Mouse (Mus musculus) mouse trophoblast stem cell (cell line): ENCODE results near the gene Ano9.

ENCODE experiments used
- in situ Hi-C, 2 experiments: fragments of 300-500 bp; cut with MseI, MboI; formaldehyde crosslinking; loops; 2 replicates in 1 of 2; 3 replicates in 1 of 2; pipeline ENCODE4 v1.15.1; 2025

Gene Ano9

DNA sequence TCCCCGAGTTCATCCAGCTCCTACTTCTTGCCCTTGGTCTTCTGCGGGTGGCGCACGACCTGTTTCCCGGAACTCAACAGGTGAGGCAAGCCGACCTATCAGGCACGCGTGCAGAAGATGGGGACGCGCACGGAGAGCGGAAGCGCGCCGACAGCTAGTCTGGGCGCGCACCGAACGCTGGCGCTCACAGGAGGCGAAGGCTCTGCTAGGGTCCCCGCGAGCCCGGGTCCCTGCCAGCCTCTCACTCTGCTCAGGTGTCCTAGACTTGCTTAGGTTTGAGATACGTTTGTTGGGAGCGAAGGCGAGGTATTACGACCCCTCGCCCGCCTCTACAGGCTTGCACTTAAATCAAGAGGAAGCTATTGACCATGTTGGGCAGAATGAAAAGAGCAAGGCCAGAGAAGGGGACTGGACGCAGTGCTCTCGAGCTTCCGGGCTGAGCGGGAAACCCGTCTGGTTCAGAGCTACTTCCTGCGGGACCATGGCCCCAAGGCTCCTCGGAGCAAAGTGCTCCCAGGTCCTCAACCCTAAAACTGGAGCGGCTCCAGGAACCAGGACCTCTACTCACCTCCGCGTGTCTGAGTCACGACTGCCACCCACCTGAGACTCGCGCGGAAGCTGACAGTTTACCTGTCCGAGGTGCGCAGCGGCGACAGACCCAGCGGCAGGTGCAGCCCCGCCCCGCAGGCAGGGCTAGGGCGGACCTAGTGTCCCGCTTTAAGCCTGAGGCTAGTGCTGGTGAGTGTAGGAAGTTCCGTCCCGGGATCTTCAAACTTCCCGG lies 17.5 kb downstream of the Ano9 start, which contains the start of gene Sigirr:
TSS of gene Sigirr (minus strand) at position 662 of the 781 bp plus-strand sequence.
- in situ Hi-C loops, result no loop called here

- in situ Hi-C loops, result no loop called here
Observed at GRCm38 (mm10) chr7:141097177-141097576, 20.4 kb downstream of the Ano9 start.

DNA sequence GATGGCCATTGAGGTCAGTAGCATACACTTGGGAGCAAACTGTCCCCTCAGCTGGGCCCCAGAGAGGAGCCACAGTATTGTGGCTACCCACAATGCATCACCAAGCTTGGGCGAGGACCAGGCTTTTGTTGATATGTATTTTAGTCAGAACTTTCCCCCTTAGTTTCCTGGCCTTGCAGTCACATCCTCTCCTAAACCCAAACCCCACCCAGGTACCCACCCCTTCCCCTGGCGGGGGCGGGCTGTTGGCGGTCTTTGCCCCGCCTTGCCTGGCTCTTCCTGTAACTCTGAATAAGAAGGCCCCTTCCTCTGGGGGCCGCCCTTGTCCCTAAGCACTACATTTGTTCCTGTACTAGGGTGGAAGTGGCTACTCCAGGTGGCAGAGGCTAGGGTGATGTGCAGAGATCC lies 21.0 kb downstream of the Ano9 start:
- in situ Hi-C loops, result no loop called here

DNA sequence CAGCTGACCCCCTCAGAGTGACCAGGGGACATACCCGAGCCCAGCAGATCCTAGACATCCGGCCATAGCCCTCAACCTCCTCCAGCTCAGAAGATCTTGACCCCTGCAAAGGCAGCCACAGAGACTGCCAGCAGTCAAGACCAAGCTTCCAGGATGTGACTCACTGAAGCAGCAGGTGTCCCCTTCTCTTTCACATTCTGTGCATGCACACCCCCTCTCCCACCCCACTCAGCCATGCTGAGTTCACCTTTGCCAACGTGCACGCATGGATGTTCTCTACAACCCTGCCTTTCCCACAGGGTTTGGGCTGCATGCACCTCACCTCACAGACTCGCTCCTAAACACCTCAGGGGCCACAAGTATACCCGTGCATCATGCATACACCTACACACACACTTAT lies 21.6 kb downstream of the Ano9 start:
- in situ Hi-C loops, result no loop called here

DNA sequence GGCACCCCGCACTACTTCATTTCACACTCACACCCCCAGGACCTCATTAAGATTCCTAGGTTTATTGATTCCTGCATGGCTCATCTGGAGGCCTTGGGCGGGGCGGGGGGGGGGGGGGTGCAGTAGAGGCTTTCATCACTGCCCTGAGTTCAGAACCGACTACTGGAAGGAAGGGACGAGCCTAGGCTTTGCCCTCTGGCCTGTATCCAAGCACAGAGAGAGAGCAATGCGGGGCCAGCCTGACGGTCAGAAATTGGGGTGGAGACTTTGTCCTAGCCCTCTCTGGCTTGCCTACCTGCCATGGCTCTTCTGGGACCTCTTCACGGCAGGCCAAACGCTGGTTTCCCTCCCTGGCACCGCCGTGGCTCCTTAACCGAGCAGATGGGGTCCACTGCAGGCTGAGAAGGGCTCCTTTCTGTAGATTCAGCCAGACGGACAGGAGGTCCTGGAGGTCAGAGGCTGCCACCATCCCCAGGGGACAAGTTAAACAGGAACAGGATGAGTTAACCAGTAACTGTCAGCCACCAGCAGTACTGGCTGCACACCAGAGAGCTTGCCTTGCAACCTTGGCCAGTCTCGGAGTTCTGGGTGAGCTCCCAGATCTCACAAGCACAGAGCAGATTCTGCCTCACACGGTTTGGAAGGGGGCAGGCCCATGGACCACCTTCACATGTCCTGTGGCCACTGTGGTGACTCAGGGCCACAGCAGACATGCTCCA lies 23.0 kb downstream of the Ano9 start:
- in situ Hi-C loops, result loop anchor here (5.0 kb wide), 1 partner anchor 83 kb away; no protein-coding TSS in a partner anchor

- in situ Hi-C loops, result loop anchor here (5.0 kb wide), 1 partner anchor 83 kb away; no protein-coding TSS in a partner anchor
Observed at GRCm38 (mm10) chr7:141093950-141094349, 23.7 kb downstream of the Ano9 start.

- in situ Hi-C loops, result loop anchor here (5.0 kb wide), 1 partner anchor 85 kb away; no protein-coding TSS in a partner anchor
Observed at GRCm38 (mm10) chr7:141092051-141092735, 25.4 kb downstream of the Ano9 start.

DNA sequence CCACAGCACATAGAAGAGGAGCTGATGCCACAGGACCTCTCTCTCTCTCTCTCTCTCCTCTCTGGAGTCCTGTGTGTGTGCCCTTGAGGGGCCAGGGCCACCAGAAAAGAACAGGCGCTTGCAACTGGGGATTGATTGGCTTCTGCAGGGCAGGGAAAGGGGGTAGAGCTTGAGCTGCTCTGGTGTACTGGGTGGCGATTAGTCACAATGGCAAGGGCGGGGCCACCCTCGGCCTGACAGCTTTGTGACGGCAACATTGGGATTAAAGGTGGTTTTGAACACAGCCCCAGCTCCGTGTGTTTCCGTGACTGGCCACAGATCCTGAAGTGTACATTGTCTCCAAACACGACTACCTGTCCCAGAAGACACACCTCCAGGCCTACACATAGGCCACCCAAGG lies 27.4 kb downstream of the Ano9 start:
- in situ Hi-C loops, result loop anchor here (5.0 kb wide), 1 partner anchor 87 kb away; no protein-coding TSS in a partner anchor

- in situ Hi-C loops, result no loop called here
Observed at GRCm38 (mm10) chr7:141088473-141088872, 29.1 kb downstream of the Ano9 start.

GRCm38 (mm10) chr7:141087894-141088293 lies 29.7 kb downstream of the Ano9 start:
- in situ Hi-C loops, result no loop called here

GRCm38 (mm10) chr7:141079481-141080449 lies 37.8 kb downstream of the Ano9 start:
- in situ Hi-C loops, result no loop called here

- in situ Hi-C loops, result no loop called here
Observed at GRCm38 (mm10) chr7:141078876-141079275, 38.7 kb downstream of the Ano9 start.

DNA sequence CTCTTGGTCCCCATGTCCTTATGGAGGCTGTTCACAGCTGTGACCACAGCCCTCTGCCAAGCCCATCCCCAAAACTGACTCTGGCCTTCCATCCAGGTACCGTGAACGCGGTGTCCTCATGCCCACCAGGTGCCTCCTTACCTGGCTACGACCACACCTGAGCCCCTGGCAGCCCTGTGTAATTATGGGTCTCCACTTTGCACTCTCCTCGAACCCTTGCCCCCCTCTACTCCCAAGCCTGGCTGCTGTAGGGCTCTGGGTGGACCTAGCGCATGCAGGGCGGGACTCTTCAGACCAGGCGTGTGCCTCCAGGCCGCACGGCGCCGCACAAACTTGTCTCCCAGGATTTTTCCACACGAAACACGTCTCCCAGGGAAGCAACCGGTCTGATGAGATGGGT lies 39.8 kb downstream of the Ano9 start, which contains the start of gene Pkp3:
TSS of gene Pkp3 (plus strand) at position 378 of the 400 bp plus-strand sequence.
- in situ Hi-C loops, result no loop called here

DNA sequence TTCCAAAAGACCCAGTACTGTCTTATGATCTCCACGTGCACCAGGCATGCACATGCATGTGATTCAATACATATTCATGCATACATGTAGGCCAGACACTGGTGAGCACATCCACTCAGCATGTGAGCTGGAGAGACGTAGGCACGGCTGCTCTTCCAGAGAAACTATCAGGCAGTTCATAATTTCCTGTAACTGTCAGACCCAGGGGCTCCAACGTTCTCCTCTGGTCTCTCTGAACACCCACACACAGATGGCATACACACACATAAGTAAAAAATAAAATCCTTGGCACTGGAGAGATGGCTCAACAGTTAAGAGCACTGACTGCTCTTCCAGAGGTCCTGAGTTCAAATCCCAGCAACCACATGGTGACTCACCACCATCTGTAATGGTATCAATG lies 43.8 kb downstream of the Ano9 start:
- in situ Hi-C loops, result no loop called here

GRCm38 (mm10) chr7:141072017-141072745 lies 45.4 kb downstream of the Ano9 start:
- in situ Hi-C loops, result no loop called here

DNA sequence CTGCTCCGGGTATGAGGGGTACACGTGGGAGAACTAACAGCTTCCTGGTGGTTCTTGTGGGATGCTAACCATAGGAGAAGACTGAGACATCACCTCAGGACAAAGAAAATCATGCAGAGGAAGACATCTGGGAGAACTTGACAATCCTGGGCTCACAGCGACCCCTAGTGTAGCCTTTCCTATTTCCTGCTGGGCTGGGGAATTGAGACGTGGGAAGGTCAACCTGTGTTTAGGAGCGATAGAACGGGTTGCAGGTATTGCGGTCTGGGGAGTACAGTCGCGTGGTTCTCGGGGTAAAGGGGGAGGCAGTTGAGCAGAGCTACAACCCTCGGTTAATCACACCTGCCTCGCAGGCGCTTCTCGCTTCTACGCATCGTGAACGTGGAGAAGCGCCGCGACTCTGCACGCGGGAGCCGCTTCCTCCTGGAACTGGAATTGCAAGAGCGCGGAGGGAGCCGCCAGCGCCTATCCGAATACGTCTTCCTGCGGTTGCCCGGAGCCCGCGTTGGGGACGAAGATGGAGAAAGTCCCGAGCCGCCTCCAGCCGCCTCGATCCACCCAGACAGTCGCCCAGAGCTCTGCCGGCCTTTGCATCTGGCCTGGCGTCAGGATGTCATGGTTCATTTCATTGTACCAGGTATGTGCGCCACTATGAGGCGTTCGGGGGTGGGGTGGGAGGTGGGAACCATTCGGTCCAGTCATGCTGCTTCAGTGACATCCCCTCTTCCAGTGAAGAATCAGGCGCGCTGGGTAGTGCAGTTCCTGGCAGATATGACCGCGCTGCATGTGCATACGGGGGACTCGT lies 47.3 kb downstream of the Ano9 start:
- in situ Hi-C loops, result no loop called here

DNA sequence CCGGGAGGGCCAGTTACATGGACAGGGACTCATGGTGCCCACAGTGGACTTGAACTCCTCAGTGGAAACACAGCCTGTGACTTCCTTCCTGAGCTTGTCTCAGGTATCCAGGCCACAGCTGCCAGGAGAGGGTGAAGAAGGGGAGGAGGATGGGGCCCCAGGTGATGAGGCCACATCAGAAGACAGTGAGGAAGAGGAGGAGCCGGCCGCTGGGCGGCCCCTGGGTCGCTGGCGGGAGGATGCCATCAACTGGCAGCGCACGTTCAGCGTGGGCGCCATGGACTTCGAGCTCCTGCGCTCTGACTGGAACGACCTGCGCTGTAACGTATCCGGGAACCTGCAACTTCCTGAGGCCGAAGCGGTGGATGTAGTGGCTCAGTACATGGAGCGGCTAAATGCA lies 49.3 kb downstream of the Ano9 start:
- in situ Hi-C loops, result no loop called here

DNA sequence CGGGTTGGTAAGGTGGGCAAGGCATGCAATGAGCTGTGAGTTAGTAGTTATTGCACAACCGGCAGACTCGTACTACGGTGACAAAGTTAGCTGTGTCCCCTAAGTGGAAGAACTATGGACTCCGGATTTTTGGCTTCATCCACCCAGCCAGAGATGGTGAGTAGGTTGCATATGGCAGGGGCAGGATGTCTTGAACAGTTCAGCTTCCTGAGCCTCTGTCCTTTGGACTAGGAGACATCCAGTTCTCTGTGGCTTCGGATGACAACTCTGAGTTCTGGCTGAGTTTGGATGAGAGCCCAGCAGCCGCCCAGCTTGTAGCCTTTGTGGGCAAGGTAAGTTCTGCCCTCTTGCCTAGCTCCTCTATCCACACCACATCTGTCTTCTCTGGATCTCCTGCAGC lies 53.0 kb downstream of the Ano9 start:
- in situ Hi-C loops, result no loop called here

DNA sequence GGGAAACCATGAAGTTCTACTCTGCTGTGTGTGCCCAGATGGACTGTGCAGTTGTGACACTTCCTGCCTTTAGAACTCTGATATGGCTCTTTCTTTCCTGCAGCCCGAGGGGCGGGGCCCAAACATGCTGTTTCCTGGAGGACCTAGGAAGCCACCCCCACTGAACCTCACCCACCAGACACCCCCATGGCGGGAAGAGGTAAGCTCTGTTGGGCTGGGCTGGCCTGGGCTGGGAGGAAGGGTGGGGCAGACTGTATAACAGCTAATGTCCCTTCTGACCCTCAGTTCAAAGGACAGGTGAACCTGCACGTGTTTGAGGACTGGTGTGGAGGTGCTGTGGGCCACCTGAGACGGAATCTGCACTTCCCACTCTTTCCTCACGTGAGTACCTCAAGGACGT lies 53.4 kb downstream of the Ano9 start:
- in situ Hi-C loops, result no loop called here
